Mouse (Mus musculus) lung, postnatal 0 days (tissue): Measurements from ENCODE around the gene Rnf208.

ENCODE experiments used
- CTCF ChIP-seq: IDR thresholded peaks from 2 replicates; pipeline ENCODE4 v1.5.1; 2016; ENCODE audit warnings: antibody characterized with exemption, mild to moderate bottlenecking
- EP300 ChIP-seq: IDR thresholded peaks from 2 replicates; pipeline ENCODE4 v1.6.1; 2016; ENCODE audit warnings: antibody characterized with exemption, mild to moderate bottlenecking, control low read depth

DNA sequence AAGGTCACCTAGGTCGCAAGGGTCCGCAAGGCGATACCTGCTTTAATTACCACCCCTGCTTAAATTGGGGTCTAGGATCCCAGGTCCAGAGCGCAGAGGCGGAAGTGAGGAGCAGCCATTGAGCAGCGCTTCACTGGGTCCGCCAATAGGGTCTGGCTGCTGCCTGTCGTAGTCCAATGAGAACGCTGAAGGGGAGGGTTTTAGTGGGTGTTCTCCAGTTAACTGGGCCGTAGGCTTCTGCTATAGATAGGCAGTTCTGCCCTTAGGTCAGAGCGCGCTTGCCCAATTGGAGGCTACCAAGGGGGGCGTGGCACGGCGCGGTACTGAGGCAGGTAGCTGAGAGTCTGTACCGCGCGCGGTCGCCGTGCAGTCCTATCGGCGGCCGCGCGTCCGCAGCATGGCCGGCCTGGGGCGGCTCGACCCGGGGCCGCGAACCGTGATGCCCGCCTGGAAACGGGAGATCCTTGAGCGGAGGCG is 20.3 kb downstream of the Rnf208 start, which contains the start of gene Tprn:
- peak; percentile 20 for TF ChIP-seq CTCF
- TF ChIP-seq EP300 = no peak
